In genomic region chr11:118234500-118234899, GRCm38 (mm10) we compare ENCODE assay signal across 13 mouse cellular contexts. TPM values are rescaled to one million over a fixed set of nuclear protein-coding genes. Genes with fewer than 3 reads are reported as not detected.
DNase-seq lines count a peak whose midpoint lies in the region; ATAC-seq and TF ChIP-seq lines count a peak whose summit lies in the region.
"Had no signal": no experiment of that assay in that cellular context is flagged by ENCODE, and none has a peak within 500 bp of the region (broad histone marks: within the 10 kb centered on the region; RNA-seq: fewer than 3 reads in every experiment).

No protein-coding gene starts in this region.

- H3K4me2 ChIP-seq in limb, embryonic 12.5 days, result no peak overlapping the region
- H3K4me2 ChIP-seq in stomach, embryonic 16.5 days (ENCODE audit: low read depth, low read length), result no peak overlapping the region
- no peak overlapping the region for H3K4me2 ChIP-seq in forebrain, embryonic 11.5 days (ENCODE audit: low read depth, low read length, severe bottlenecking)
- H3K4me2 ChIP-seq: limb, embryonic 15.5 days; midbrain, embryonic 15.5 days had no signal

- DNase-seq in gastrocnemius, adult 2 months, result no peak
- DNase-seq in gastrocnemius, adult 8-10 months (ENCODE audit: low spot score in 2 of 2), result no peak
- DNase-seq in limb, embryonic 10.5 days (ENCODE audit: low spot score), result no peak
- peak; percentile 55 for DNase-seq in kidney, postnatal 14 days
- DNase-seq in forebrain, embryonic 11.5 days (ENCODE audit: low spot score), result no peak
- DNase-seq in urinary bladder, postnatal 14 days (ENCODE audit: low spot score), result no peak
- DNase-seq: adrenal gland, adult 2 months; cerebellum, adult 9-11 months; spleen, adult 18-20 months had no signal

- H3K4me1 ChIP-seq in limb, embryonic 12.5 days (replicated peaks), result peaks cover 63% of the 10 kb centered on the region
- peaks cover 46% of the 10 kb centered on the region for H3K4me1 ChIP-seq in limb, embryonic 10.5 days
- H3K4me1 ChIP-seq in stomach, embryonic 16.5 days (ENCODE audit: control insufficient read depth, insufficient read depth, low read length), result peaks cover 26% of the 10 kb centered on the region
- H3K4me1 ChIP-seq in forebrain, embryonic 11.5 days (replicated peaks; ENCODE audit: control insufficient read depth, insufficient read depth, low read length), result peaks cover 4% of the 10 kb centered on the region

- H3K4me3 ChIP-seq in gastrocnemius, adult 2 months, result peak overlapping the region; percentile 38
- no peak overlapping the region for H3K4me3 ChIP-seq in limb, embryonic 12.5 days (replicated peaks)
- H3K4me3 ChIP-seq in limb, embryonic 10.5 days, result no peak overlapping the region
- no peak overlapping the region for H3K4me3 ChIP-seq in stomach, embryonic 16.5 days (replicated peaks; ENCODE audit: low read length)
- H3K4me3 ChIP-seq in forebrain, embryonic 11.5 days (ENCODE audit: low read depth, low read length), result no peak overlapping the region
- H3K4me3 ChIP-seq: limb, embryonic 15.5 days; midbrain, embryonic 15.5 days had no signal

- H3K36me3 ChIP-seq in limb, embryonic 12.5 days, result no peaks in the 10 kb centered on the region
- H3K36me3 ChIP-seq in limb, embryonic 10.5 days, result no peaks in the 10 kb centered on the region
- H3K36me3 ChIP-seq in stomach, embryonic 16.5 days (ENCODE audit: control insufficient read depth, insufficient read depth, low read length), result no peaks in the 10 kb centered on the region
- H3K36me3 ChIP-seq in forebrain, embryonic 11.5 days (ENCODE audit: control insufficient read depth, insufficient read depth, low read length), result no peaks in the 10 kb centered on the region
- H3K36me3 ChIP-seq: limb, embryonic 15.5 days; midbrain, embryonic 15.5 days had no signal

- H3K9me3 ChIP-seq in limb, embryonic 12.5 days, result no peaks in the 10 kb centered on the region
- no peaks in the 10 kb centered on the region for H3K9me3 ChIP-seq in limb, embryonic 10.5 days (replicated peaks)
- no peaks in the 10 kb centered on the region for H3K9me3 ChIP-seq in stomach, embryonic 16.5 days (replicated peaks; ENCODE audit: control insufficient read depth, low read length)
- no peaks in the 10 kb centered on the region for H3K9me3 ChIP-seq in forebrain, embryonic 11.5 days (ENCODE audit: control insufficient read depth, low read length)
- H3K9me3 ChIP-seq: limb, embryonic 15.5 days; midbrain, embryonic 15.5 days had no signal

- H3K27ac ChIP-seq in gastrocnemius, adult 2 months, result peak overlapping the region; percentile 87
- peak overlapping the region; percentile 45; the same call in 1 of the 2 replicates for H3K27ac ChIP-seq in limb, embryonic 12.5 days
- no peak overlapping the region for H3K27ac ChIP-seq in limb, embryonic 10.5 days
- peak overlapping the region; percentile 28; the same call in 1 of the 2 replicates for H3K27ac ChIP-seq in stomach, embryonic 16.5 days (ENCODE audit: low read length)
- no peak overlapping the region for H3K27ac ChIP-seq in forebrain, embryonic 11.5 days (ENCODE audit: low read depth, low read length)
- H3K27ac ChIP-seq: limb, embryonic 15.5 days; midbrain, embryonic 15.5 days had no signal

- no peak for ATAC-seq in limb, embryonic 12.5 days (ENCODE audit: insufficient number of reproducible peaks, insufficient read depth, low FRiP score, low TSS enrichment, low read depth)
- ATAC-seq in stomach, embryonic 16.5 days (ENCODE audit: insufficient read depth, low FRiP score), result no peak
- no peak for ATAC-seq in forebrain, embryonic 11.5 days (replicated peaks; ENCODE audit: low FRiP score)
- ATAC-seq: midbrain, embryonic 15.5 days had no signal

- intact Hi-C loops in gastrocnemius, adult 2 months (cut with DNase I), result no loop called here

- no peak for TF ChIP-seq CTCF in gastrocnemius, adult 2 months (IDR thresholded peaks at IDR 0.05)

- no peaks in the 10 kb centered on the region for H3K27me3 ChIP-seq in limb, embryonic 12.5 days
- no peaks in the 10 kb centered on the region for H3K27me3 ChIP-seq in limb, embryonic 10.5 days (ENCODE audit: low read depth, poor library complexity, severe bottlenecking)
- H3K27me3 ChIP-seq in stomach, embryonic 16.5 days (ENCODE audit: control insufficient read depth, insufficient read depth, low read length), result no peaks in the 10 kb centered on the region
- no peaks in the 10 kb centered on the region for H3K27me3 ChIP-seq in forebrain, embryonic 11.5 days (ENCODE audit: control insufficient read depth, insufficient read depth, low read length)
- H3K27me3 ChIP-seq: limb, embryonic 15.5 days; midbrain, embryonic 15.5 days had no signal

- WGBS in limb, embryonic 12.5 days, result 83% methylated on average over 6 of the region's 6 CpGs
- WGBS in limb, embryonic 10.5 days, result 80% methylated on average over 6 of the region's 6 CpGs
- WGBS in stomach, embryonic 16.5 days, result 62% methylated on average over 6 of the region's 6 CpGs
- WGBS in forebrain, embryonic 11.5 days, result 85% methylated on average over 6 of the region's 6 CpGs

- H3K9ac ChIP-seq in limb, embryonic 12.5 days (replicated peaks), result no peak overlapping the region
- no peak overlapping the region for H3K9ac ChIP-seq in stomach, embryonic 16.5 days (ENCODE audit: low read length)
- no peak overlapping the region for H3K9ac ChIP-seq in forebrain, embryonic 11.5 days (ENCODE audit: low read length)
- H3K9ac ChIP-seq: limb, embryonic 15.5 days; midbrain, embryonic 15.5 days had no signal

RNA-seq across cellular contexts. Expression of gene Cyth1, which starts 13.9 kb away (rescaled TPM):
- total RNA-seq in gastrocnemius, adult 2 months (2021), result 10 to 100 TPM; 28.6 to 49.6 TPM
- total RNA-seq in gastrocnemius, adult 8-10 months (2022), result 10 to 100 TPM; 26.6 to 38.4 (median 30.2) TPM
- 24.5 and 26.3 TPM in 2 replicates for polyA plus RNA-seq in limb, embryonic 12.5 days (2016; fragmentation: Nextera tagmentation; extraction: Ambion mirVana)
- 17.9 and 22.6 TPM in 2 replicates for polyA plus RNA-seq in limb, embryonic 10.5 days (2016; fragmentation: Nextera tagmentation; extraction: Ambion mirVana)
- 10.6 and 12.2 TPM in 2 replicates for polyA plus RNA-seq in stomach, embryonic 16.5 days (2015; fragmentation: Nextera tagmentation; extraction: Ambion mirVana)
- polyA plus RNA-seq in forebrain, embryonic 11.5 days (2014; fragmentation: Nextera tagmentation; extraction: Ambion mirVana), result 11.5 and 12.1 TPM in 2 replicates

RNA-seq across cellular contexts. Expression of gene Usp36, which starts 55.5 kb away (rescaled TPM):
- total RNA-seq in gastrocnemius, adult 2 months (2021), result 10 to 100 TPM; 15.7 to 17.4 TPM
- total RNA-seq in gastrocnemius, adult 8-10 months (2022), result 10 to 100 TPM; 13.1 to 16.7 (median 14.8) TPM
- polyA plus RNA-seq in limb, embryonic 12.5 days (2016; fragmentation: Nextera tagmentation; extraction: Ambion mirVana), result 20.1 and 21.3 TPM in 2 replicates
- polyA plus RNA-seq in limb, embryonic 10.5 days (2016; fragmentation: Nextera tagmentation; extraction: Ambion mirVana), result 25.6 and 27.4 TPM in 2 replicates
- 18.0 and 18.2 TPM in 2 replicates for polyA plus RNA-seq in stomach, embryonic 16.5 days (2015; fragmentation: Nextera tagmentation; extraction: Ambion mirVana)
- 16.7 and 17.3 TPM in 2 replicates for polyA plus RNA-seq in forebrain, embryonic 11.5 days (2014; fragmentation: Nextera tagmentation; extraction: Ambion mirVana)

Comparison
In these comparisons a context has a peak if more than half of its experiments do, and no peak if none do; other contexts are left out.
1. H3K27ac ChIP-seq: peak in gastrocnemius, adult 2 months (single experiment), limb, embryonic 12.5 days (single experiment) and stomach, embryonic 16.5 days (single experiment); none in limb, embryonic 10.5 days (single experiment) and forebrain, embryonic 11.5 days (single experiment).